Mouse (Mus musculus): Measurements from ENCODE around the gene Wdr4. TPM values are rescaled to one million over a fixed set of nuclear protein-coding genes. Genes with fewer than 3 reads are reported as not detected.
A peak's percentile ranks its signal among the peaks of the same experiment; 100 is the strongest.
"Not testable (repeated sequence)": the region's sequence is repeated elsewhere in the genome, so short reads cannot be mapped to it uniquely, and the experiment has no call there.

Wdr4 gene
- total RNA-seq, 4 experiments from 2014 or later, result 26.8 to 32.6 (median 27.9) TPM

DNA sequence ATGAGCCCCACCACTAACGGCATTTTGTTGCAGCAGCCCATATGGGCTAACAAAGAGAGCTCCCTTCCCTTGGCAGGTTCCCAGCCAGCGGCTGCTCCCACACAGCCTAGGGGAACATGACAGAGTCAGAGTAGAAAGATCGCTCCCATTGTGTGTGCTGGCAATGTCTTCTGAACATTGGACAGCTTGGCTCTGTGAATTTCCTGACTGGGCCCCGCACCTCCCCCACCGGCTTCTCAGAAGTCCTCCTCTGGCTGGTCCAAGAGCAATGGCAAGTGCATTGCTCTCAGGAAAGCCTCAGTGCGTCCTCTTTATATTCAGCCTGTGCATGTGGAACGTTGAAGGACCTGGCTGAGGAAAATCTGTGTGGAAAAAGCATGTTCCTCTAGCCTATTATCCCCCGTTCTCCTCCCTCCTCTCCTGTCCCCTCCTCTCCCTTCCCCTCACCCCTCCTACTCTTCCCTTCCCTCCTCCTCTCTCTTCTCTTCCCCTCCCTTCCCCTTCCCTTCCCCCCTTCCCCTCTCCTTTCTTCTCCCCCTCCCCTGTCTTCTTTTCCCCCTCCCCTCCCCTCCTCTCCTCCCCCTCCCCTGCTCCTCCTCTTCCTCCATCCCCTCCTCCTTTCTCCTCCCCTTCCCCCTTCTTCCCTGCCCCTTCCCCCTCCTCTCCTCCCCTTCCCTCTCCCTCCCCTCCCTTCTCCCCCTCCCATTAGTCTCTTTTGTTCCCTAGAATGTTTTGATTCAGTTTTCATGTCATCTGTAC lies 16.3 kb upstream of the Wdr4 start:
- DNase-seq (ENCODE audit: low spot score in 2 of 2), result peak in 1 of 2 experiments; percentile 71

- DNase-seq (ENCODE audit: low spot score in 2 of 2), result no peak
Measured at GRCm38 (mm10) chr17:31535358-31535757, 15.6 kb upstream of the Wdr4 start.

DNA sequence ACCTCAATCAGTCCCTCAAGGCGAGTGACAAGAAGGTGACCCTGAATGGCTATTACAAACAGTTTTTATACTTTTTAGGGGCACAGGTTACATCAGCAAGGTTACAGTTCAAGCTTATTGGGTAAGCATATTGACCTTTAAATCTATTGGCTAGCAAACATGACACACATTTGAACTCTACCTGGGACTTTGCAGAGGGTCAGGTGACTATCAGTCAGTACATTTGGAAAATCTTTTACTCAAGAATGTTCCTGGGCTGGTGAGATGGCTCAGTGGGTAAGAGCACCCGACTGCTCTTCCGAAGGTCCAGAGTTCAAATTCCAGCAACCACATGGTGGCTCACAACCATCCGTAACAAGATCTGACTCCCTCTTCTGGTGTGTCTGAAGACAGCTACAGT lies 12.6 kb upstream of the Wdr4 start:
- not testable (repeated sequence) for DNase-seq (ENCODE audit: low spot score in 2 of 2)

- DNase-seq (ENCODE audit: low spot score in 2 of 2), result no peak
Measured at GRCm38 (mm10) chr17:31531441-31532158, 11.8 kb upstream of the Wdr4 start.

DNA sequence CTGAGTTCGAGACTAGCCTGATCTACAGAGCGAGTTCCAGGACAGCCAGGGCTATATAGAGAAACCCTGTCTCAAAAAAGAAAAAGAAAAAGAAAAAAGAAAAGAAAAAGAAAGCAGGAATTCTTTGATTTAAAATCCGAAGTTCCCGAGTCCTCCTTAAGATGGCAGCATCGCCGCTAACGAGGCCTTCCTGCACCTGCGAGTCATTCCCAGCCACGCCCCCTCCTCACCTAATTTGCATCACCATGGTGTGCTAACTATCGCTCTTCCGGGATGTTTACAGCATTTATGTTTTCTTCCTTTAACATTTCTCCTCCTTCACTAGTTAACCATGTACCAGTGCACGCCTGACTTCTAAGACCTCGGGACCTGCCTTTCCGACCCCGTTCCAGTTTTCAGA lies 9.5 kb upstream of the Wdr4 start:
- no peak for DNase-seq (ENCODE audit: low spot score in 2 of 2)

DNA sequence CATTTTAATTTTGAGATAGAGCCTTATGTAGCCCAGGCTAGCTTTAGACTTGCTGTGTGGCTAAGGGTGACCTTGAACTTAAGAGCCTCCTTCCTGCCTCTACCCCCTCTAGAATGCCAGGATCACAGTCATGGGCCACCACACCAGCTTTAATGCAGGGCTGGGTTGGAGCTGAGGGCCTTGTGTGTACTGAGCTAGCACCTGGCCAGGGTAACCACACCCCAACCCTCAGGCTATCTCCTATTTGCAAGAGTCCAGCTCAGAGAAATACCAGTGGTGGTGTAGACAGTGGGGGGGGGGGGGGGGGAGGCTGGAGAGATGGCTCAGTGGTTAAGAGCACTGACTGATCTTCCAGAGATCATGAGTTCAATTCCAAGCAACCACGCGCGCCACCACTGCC lies 6.0 kb upstream of the Wdr4 start:
- DNase-seq (ENCODE audit: low spot score in 2 of 2), result no peak

GRCm38 (mm10) chr17:31525114-31525513 lies 5.3 kb upstream of the Wdr4 start:
- no peak for DNase-seq (ENCODE audit: low spot score in 2 of 2)

GRCm38 (mm10) chr17:31521948-31522347 lies 2.2 kb upstream of the Wdr4 start:
- no peak for DNase-seq (ENCODE audit: low spot score in 2 of 2)

DNA sequence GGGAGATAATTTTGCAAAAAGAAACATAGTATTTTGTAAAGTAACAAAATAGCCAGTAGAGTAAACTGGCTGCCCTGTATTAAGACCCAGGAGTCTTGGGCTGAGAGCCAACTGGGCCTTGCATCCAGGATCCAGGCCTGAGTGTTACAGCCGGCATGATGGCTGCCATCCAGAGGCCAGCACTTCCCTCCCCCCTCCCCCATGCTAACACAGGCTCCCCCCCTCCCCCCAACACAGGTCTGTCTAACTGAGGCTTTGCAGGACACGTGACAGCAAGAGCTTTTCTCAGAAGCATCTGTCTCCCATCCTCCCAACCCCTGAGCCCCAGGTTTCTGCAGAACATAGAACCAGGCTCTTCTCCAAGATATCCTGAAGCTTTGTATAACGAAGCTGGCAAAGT lies 1.1 kb upstream of the Wdr4 start:
- DNase-seq (ENCODE audit: low spot score in 2 of 2), result no peak

DNA sequence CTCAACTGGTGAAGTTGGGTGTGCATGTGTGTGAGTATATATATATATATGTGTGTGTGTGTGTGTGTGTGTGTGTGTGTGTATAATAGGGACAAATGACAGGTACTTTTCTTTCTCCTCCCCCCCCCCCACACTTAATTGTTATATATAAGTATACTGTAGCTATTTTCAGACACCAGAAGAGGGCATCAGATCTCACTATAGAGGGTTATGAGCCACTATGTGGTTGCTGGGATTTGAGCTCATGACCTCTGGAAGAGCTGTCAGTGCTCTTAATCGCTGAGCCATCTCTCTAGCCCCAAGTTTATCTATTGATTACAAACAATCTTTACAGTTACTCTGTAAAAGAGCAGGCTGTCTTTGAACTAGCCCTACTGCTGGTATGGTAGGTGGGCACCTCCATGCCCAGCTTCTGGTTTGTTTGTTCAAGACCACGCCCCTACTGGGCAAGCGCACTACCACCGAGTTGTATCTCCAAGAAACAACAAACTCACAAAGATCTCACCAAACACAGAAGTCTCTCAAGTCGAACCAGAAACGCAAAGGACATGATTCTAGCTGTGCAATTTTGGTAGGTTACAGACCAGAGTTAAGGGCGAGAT lies 335 bp downstream of the Wdr4 start:
- no peak for DNase-seq (ENCODE audit: low spot score in 2 of 2)

GRCm38 (mm10) chr17:31514696-31515095 lies 5.1 kb downstream of the Wdr4 start:
- DNase-seq (ENCODE audit: low spot score in 2 of 2), result no peak

- DNase-seq (ENCODE audit: low spot score in 2 of 2), result no peak
Measured at GRCm38 (mm10) chr17:31512593-31512992, 7.2 kb downstream of the Wdr4 start.

DNA sequence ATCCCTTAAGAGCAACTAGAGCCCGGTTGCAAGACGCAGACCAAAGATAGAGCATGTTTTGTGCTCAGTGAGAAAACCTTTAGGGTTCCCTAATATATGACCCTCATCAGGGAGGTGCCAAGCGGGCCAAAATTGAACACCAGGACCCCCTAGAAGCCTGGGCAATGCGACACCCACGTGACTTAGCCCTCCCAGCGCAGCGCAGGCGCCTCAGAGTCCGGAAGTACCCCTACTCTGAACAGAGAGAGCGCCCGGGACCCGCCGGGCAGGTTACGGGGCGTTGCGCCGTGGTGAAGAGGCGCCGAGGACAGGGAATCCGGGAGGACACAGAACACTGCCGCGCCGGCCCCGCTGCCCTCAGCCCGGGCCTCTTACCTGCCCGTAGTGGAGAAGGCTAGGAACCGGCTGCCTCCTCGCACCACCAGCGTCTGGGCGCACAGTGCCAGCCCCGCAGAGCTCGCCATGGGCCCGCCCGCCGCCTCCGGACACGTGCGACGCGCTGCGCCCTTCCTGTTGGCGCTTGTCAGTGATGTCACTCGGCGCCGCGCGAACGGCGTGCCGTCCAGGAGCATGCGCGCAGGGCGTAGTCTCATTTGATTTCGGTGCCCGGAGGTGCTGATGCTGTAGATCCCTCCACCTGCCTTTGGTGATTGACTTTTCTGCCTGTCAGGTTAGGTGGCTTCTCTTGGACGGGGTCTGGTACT lies 7.8 kb downstream of the Wdr4 start:
- peak; percentile 79 to 83 for DNase-seq (ENCODE audit: low spot score in 2 of 2)

GRCm38 (mm10) chr17:31510944-31511343 lies 8.8 kb downstream of the Wdr4 start:
- DNase-seq (ENCODE audit: low spot score in 2 of 2), result no peak

DNA sequence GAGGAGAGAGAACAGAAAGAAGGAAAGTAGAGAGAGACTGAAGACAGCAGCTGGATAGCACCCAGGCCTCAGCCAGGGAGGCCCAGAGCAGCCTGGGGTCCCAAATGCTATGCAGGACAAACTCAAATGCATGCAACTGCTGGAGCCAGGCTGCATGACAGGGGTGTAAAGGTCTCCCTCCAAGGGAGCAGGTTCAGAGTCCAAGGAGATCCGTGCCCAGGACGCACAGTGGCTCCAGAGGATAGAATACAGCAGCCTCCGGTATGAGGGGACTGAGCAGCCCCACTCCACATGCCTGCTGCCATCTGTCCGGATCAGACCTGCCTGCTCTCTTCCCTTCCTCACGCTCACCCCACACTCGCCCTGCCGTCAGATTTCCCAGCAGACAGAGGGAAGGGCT lies 13.5 kb downstream of the Wdr4 start:
- DNase-seq (ENCODE audit: low spot score in 2 of 2), result no peak

GRCm38 (mm10) chr17:31505013-31505412 lies 14.8 kb downstream of the Wdr4 start:
- no peak for DNase-seq (ENCODE audit: low spot score in 2 of 2)

- DNase-seq (ENCODE audit: low spot score in 2 of 2), result no peak
Measured at GRCm38 (mm10) chr17:31503936-31504335, 15.8 kb downstream of the Wdr4 start.

DNA sequence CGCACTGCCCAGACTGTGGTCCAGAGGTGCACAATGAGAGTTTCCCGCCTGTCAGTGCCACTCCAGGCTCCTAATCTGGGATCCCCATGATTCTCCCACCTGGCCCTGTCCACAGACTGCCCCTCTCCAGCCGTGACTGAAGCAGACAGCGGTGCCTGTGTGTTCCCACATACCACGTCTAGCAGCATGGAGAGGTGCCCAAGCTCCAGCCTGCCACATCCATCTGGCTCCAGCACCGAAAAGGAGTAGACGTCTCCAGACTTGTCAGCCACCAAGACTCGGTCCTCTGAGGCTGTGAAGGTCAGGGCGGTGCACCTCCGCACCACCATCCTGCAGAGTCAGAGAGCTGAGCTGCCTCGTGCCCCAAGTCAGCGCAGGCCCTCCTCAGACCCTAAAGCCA lies 16.4 kb downstream of the Wdr4 start:
- DNase-seq (ENCODE audit: low spot score in 2 of 2), result no peak

DNA sequence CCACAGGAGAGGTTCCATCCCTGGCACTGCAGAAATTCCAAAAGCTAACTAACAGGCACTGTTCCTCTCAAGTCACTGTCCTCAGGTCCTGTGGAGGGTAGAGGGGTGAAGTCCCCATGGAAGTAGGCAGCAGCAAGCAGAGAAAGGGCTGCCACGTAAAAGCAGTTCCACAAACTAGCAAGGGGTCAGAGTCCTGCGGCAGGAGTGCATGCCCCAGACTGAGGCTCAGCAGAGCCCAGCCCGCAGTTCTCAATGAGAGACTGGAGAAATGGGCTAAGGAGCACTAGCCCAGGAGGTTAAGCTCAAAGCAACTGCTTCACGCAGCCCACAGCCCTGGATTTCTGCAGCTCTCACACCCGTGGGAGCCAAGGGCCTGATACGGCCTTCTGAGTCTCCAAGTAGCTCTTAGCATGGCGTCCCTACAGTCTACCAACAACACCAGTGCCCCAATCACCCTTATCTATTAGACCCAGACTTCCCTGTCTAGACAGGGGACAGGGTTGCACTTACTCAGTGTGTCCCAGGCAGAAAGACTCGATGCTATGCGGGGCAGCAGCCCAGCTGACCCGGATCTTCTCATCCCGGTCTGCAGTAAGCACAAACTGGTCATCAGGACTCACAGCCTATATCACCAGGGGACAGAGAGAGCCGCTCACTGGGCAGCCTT lies 17.4 kb downstream of the Wdr4 start:
- no peak for DNase-seq (ENCODE audit: low spot score in 2 of 2)

DNA sequence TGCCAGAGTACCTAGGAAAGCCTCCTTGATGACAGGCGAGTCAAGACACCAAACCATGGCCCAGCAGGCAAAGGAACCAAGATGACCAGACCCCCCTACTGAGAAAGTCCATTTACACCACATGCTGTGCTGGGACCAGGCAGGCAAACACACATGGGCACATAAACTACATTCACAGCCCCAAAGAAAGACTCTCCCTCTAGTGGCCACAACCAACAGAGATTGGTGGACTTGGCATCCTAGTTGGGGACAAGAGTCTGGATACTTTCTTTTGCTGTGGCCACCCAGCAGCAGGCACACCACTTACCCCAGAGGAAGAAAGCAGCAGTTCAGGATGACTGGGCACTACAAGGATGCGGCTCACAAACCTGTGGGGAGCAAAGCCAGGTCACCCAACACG lies 18.9 kb downstream of the Wdr4 start:
- no peak for DNase-seq (ENCODE audit: low spot score in 2 of 2)

- no peak for DNase-seq (ENCODE audit: low spot score in 2 of 2)
Measured at GRCm38 (mm10) chr17:31500416-31500815, 19.4 kb downstream of the Wdr4 start.

Data from left cerebral cortex, adult 8-10 months (tissue).